Mouse (Mus musculus) T-helper 1 cell (primary cell): Measurements from ENCODE around the gene Gm20449.
"Not testable (repeated sequence)": the region's sequence is repeated elsewhere in the genome, so short reads cannot be mapped to it uniquely, and the experiment has no call there.

Experiments
- in situ Hi-C: fragments of 300-600 bp; cut with MboI, MseI; formaldehyde crosslinking; loops from one replicate; pipeline ENCODE4 v1.15.1; 2025; ENCODE audit warnings: high pct_unique_total_duplicates

The Gm20449 gene

DNA sequence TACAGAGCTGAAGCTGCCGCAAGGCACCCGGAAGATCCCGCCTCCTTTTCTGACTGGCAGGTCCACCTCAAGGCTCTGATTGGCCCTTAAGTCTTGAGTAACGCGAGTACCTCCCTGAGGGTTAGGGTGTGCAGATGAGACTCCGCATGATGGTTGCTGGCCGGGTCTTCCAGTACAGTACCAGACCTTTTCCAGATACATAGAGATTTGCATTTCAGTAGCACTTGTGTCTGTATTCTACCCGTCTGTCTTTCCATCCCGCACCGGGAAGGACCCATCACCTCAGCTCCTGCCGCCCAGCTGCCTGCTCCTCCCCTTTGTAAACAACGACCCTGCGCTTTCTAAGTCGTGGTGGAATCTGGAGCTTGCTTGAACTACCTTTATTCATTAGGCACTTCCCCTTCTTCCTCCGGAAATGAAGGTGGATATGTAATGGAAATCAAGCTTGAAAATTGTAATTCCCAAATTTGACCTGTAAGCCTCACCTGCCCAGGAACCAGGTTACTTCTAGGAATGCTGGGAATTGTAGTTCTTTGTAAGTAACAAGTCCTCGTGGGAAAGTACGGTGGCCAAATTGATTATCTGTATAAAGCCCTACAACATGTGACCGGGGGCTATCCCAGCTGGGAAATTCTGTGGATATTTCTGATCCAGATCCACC lies at the start of gene Gm20449, which contains the start of gene AW146154:
TSS of gene Gm20449 (minus strand) at position 29 of the 661 bp plus-strand sequence.
TSS of gene AW146154 (minus strand) at position 502 of the 661 bp plus-strand sequence.
- in situ Hi-C loops: loop anchor here (5.0 to 10.0 kb wide), 3 partner anchors 97 to 1845 kb away; partner anchors contain the start of gene Zfp788

DNA sequence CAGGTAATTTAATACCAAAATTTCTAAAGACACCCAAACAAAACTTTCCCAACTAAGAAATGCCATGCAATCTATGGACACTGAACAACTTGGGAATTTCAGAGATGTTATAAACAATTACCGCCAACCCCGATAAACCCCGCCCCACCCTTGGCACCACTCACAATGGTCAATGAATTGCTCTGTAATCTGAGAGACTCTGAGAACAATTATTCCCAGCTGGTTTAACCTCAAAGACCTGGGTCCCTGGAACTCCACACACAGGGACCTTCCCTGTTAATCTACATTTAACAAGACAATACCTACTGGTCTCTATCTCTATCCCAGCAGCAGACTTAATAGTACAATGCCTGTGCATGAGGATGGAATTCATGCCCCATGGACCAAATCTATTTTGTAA lies 13.5 kb upstream of the Gm20449 start:
- in situ Hi-C loops: no loop called here

DNA sequence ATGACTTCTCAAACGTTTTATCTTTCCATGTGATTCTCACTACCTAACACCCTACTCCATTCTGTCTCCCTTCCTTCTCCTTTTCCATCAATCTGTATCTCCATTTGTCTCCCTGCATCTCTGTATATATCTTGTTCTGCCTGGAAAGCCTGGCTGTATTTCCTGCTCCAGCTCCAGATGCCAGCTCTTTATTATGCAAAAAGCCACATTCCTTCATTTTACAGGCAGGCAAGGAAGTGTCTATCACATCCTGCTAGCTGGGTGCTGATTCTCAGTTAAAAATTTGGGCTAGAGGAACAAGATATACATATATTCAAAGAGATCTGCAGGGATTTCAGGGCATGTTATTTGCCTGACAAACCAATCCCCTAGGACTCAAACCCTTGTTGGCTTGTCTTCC lies 13.0 kb upstream of the Gm20449 start:
- in situ Hi-C loops: no loop called here

DNA sequence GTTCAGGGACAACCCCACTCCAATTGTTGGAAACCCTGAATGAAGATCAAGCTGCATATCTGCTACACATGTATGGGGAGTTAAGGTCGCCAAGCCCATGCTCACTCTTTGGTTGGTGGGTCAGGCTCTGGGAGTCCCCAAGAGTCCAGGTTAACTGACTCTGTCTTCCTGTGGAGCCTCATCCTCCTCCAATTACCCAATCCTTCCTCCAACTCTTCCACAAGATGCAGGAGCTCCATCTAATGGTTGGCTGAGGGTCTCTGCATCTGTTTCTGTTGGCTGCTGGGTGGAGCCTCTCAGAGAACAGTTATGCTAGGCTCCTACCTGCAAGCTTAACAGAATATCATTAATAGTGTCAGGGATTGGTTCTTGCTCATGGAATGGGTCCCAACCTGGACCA lies 3.2 kb upstream of the Gm20449 start:
- in situ Hi-C loops: loop anchor here (10.0 kb wide), 1 partner anchor 1848 kb away; no protein-coding TSS in a partner anchor

DNA sequence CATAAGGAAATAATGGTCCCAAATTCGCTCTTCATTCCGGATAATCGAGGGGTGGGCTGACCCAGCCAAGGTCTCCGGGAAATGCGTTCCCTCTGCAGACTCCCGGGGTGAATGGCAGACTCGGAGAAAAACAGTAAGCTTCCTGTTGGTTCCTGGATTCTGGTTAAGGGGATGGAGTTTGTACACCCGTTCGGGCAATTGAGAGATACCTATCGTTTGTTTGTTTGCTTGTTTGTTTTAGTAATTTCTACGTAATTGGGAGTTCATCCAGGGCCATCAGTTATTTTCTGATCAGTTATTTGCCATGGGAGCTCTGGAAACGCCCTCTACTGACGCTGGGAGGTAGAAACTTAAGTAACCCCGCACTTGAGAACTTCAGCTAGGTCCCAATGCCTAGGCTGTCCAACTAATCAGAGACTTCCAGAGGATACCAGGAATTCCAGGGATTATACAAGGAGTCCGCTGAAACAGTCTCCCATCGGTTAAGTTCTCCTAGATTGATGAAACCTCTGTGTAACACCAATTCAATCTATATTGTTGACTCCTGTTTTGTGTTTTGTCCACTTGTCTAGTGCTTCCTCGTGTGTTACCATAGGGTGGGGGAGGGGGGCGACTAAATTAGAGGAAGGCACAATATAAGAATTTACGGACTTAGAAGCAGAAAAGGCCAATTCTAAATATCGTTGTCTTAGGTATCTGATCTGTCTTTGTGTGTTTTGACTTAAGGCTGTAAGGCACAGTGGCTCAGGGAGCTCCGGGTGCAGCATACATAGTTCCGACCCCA lies 1.1 kb upstream of the Gm20449 start:
- in situ Hi-C loops: loop anchor here (10.0 kb wide), 1 partner anchor 1846 kb away; no protein-coding TSS in a partner anchor

DNA sequence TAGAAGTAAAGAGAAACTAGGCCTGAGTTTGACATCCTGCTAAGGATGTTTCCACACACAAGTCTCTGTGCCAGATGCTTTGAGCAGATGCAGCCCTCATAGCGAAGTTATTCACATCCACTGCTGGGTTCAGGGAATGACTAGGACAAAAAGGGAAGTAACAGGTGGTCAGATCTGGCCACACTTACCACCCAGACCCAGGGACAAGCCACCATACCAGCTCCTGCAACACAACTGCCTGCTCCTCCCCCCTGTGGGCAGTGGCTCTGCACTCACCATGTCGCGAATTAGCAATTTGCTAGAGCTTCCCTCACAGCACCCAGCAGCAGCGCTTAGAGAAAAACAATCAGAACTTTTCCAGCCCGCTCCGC lies 214 bp downstream of the Gm20449 start:
- in situ Hi-C loops: loop anchor here (5.0 kb wide), 2 partner anchors 97 to 133 kb away; partner anchors contain the start of gene Zfp788

DNA sequence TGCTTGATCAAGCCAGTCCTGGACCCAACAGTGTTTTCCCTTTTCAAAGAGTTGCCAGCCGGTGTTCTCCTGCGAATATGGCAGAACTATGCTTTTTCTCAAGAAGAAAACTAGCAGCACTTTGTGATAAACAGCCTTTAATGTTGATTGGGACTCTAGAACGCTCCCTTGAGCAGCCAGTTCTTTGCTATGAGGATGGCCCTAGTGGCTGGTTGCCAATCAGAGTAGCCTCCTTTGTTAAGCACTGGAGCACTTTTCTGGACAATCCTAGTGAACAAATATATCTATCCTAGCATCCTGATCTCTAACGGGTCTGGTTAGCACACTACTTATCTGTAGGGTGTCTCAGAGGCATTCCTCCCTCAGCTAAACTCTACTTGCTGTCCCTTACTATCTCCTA lies 753 bp downstream of the Gm20449 start:
- in situ Hi-C loops: loop anchor here (5.0 kb wide), 2 partner anchors 96 to 134 kb away; partner anchors contain the start of gene Zfp788

DNA sequence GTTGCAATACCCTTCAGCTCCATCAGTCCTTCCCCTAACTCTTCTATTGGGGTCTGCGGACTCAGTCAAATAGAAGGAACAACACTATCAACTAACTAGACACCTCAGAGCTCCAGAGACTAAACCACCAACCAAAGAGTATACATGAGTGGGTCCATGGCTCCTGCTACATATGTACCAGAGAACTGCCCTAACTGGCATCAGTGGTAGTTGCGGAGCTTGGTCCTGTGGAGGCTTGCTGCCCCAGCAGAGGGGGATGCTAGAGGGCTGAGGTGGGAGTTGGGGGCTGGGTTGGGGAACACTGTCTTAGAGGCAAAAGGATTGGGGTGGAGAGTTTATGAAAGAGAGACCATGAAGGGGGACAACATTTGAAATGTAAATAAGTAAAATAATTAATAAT lies 1.3 kb downstream of the Gm20449 start:
- in situ Hi-C loops: loop anchor here (5.0 kb wide), 2 partner anchors 96 to 134 kb away; partner anchors contain the start of gene Zfp788

DNA sequence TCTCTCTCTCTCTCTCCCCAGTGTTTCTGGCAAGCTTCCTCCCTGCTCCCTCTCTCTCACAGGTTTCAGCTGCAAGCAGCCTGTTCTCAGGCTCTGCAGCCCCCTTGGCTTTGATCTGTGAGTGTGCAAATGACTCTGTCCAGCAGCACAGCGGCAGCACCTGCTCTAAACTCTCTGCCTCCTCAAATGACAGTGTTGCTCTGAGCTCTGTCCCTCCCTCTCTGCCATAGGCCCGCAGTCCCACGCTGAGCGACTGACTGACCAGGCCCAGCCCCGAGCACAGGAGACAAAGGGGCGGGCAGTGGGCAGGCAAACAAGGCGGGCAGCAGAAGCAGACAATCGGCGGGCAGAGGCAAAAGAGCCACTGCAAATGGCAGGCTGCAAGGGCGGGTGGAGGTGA lies 47.4 kb downstream of the Gm20449 start:
- in situ Hi-C loops: no loop called here

DNA sequence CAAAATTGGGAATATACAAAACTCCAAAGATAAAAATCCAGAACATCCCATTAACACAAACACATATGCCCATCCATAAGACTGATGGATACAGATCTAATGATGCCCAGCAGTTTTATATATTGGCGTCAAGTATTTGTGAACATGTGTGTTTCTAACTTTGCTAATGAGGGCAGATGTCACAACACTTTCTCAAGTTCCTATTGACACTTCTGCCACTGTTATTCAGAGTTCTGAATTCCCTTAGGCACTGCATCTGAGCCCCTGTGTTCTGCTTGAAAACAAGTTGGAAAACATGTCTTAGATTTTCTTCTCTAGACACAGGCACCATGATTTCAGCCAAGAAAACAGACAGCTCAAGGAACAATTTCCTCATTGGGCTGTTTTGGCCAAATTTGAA lies 50.6 kb downstream of the Gm20449 start, which contains the start of gene Vmn2r57:
TSS of gene Vmn2r57 (minus strand) at position 101 of the 400 bp plus-strand sequence.
- in situ Hi-C loops: not testable (repeated sequence)

DNA sequence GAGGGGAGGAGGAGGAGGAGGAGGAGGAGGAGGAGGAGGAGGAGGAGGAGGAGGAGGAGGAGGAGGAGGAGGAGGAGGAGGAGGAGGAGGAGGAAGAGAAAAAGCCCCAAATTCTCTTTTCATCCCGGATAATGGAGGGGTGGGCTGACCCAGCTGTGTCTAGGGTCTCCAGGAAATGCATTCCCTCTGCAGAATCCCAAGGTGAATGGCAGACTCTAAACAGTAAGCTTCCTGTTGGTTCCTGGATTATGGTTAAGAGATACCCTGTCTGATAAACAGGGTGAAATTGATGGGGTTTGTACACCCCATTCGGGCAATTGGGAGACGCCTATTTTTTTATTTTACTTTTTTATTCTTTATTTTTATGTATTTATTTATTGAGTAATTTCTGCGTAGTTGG lies 105.1 kb downstream of the Gm20449 start:
- in situ Hi-C loops: loop anchor here (25.0 kb wide), 1 partner anchor 1093 kb away; no protein-coding TSS in a partner anchor

DNA sequence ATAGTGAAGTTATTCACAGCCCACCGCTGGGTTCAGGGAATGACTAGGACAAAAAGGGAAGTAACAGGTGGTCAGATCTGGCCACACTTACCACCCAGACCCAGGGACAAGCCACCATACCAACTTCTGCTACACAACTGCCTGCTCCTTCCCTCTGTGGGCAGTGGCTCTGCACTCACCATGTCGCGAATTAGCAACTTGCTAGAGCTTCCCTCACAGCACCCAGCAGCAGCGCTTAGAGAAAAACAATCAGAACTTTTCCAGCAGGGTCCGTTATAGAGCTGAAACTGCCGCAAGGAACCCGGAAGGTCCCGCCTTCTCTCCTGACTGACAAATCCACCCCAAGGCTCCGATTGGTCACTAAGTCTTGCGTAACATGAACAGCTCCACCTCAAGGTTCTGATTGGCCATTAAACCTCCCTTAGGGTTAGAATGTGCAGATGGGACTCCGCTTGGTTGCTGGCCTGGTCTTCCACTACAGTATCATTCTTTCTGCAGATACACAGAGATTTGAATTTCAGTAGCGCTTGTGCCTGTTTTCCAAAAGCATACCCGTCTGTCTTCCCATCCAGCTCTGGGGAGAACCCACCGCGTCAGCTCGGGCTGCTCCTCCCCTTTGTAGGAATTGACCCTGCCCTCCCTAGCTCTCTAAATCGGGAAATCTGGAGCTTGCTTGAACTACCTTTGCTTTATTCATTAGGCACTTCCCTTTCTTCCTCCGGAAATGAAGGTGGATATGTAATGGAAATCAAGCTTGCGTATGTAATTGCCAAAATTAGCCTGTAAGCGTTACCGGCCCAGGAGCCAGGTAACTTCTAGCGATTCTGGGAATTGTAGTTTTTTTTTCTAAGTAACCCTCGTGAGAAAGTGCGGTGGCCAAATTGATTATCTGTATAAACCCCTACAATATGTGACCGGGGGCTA lies 105.9 kb downstream of the Gm20449 start, which contains the start of gene AI987944:
TSS of gene AI987944 (minus strand) at position 332 of the 924 bp plus-strand sequence.
- in situ Hi-C loops: loop anchor here (25.0 kb wide), 1 partner anchor 1094 kb away; no protein-coding TSS in a partner anchor
